Mouse (Mus musculus) thymus, postnatal 10 days (tissue): ENCODE results near the gene Coq4.

ENCODE experiments used
- DNase-seq, 2 experiments: peaks; one replicate each; pipeline ENCODE4 v3.0.0; 2021; ENCODE audit warnings: low spot score in 2 of 2

The Coq4 gene

DNA sequence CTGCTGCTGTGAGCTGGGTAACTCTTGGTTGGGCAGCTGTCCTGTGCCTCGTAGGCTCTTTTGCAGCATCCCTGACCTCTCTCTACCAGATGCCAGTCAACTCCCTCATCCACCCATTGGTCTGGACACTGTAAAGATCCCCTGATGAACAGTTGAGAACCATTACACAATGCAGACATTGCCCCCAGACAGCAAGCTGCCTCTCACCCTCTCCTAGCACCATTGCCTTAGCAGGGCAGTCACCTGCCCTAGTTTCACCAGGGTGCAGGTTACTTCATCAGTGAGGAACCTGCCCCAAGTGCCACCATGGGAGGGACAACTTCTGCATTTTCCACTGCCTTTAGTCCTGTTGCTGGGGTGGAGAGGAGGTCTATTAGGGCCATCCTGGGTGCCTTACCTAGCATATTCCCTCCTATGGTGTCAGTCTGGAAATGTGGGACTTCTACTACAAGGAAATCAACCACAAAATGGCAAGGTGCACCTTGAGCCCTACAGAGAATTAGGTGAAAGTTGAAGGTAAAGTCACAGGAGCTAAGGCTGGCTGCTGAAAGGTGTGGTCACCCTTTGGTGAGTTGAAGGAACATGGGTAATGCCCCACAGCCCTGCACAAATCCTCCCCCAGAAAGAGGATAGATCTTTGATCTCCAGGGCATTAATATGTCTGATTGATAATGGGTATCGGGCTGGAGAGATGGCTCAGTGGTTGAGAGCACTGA is 5.6 kb downstream of the Coq4 start:
- DNase-seq: no peak

DNA sequence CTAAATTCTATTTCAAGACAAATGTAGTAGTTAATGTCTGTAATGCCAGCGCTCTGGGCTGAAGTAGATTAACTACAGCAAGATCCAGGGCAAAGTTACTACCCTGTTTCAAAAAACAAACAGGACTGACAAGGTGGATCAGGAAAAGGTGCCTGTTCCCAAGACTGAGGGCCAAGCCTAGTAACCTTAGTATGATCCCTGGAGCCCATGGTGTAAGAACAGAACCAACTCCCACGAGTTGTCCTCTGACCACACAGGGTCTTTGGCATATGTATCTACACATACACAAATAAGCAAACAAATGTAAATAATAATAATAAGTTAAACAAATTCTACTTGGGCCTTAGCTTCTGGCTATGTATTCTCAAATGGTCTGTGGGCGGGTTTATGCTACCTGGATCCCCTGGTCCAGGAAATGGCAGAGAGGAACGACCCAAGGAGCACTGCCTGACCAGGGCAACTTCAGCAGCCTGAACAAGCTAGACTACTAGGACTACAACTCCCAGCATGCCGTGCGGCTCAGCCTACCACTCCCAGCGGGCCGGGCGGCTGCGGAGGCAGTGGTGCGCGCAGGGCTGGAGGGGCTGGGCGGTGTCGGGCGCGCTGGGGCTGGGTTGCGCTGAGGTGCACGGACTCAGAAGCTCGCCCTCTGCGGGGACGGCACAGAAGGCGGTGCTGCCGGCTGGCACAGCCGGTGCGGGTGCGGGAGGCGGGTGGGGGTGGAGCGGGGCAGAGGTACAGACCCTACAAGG is 15.0 kb downstream of the Coq4 start, which contains the start of gene Slc27a4:
Gene Slc27a4, plus strand, starts transcription at position 560 of the 752 bp plus-strand sequence.
- DNase-seq: peak; percentile 90 to 96

DNA sequence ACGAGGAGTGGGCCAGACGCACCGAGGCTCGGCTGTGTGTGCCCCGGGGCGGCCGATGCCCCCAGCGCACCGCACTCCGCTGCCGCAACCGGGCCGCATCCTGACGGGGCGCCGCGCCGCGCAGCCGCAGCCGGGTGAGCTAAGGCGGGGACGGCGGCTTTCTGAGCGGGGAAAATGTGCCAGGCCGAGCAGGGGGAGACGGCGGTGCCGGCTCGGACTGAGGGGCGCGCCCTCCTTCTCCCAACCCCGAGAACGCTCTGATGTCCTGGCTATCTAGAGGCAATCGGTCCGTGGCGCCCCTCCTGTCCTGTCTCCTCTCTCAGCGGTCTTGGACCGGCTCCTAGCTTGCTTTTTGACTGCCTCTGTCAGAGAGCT is 15.5 kb downstream of the Coq4 start:
- DNase-seq: no peak

DNA sequence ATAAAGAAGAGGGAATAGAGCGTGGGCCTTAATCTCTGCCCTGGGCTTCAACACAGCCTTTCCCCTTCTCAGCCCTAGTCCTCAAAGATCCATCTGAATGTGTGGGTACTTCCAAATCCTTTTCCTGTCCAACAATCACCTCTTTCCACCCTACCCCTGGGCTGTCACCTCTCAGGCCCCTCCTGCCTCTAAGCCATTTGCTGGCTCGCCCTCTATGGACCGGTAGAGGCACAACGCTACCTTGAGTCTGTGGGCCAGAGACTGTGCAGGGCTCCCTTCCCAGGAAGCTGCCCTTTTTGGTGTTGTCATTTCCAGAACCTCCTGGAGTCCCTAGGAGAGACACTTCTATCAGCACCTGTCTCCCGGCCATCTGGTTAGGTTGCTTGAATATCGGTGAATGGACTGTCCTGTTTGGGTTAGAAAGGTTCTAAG is 16.1 kb downstream of the Coq4 start:
- DNase-seq: peak; percentile 22 to 29

DNA sequence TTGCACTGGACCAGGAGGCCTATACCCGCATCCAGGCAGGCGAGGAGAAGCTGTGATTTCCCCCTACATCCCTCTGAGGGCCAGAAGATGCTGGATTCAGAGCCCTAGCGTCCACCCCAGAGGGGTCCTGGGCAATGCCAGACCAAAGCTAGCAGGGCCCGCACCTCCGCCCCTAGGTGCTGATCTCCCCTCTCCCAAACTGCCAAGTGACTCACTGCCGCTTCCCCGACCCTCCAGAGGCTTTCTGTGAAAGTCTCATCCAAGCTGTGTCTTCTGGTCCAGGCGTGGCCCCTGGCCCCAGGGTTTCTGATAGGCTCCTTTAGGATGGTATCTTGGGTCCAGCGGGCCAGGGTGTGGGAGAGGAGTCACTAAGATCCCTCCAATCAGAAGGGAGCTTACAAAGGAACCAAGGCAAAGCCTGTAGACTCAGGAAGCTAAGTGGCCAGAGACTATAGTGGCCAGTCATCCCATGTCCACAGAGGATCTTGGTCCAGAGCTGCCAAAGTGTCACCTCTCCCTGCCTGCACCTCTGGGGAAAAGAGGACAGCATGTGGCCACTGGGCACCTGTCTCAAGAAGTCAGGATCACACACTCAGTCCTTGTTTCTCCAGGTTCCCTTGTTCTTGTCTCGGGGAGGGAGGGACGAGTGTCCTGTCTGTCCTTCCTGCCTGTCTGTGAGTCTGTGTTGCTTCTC is 28.5 kb downstream of the Coq4 start:
- DNase-seq: no peak

DNA sequence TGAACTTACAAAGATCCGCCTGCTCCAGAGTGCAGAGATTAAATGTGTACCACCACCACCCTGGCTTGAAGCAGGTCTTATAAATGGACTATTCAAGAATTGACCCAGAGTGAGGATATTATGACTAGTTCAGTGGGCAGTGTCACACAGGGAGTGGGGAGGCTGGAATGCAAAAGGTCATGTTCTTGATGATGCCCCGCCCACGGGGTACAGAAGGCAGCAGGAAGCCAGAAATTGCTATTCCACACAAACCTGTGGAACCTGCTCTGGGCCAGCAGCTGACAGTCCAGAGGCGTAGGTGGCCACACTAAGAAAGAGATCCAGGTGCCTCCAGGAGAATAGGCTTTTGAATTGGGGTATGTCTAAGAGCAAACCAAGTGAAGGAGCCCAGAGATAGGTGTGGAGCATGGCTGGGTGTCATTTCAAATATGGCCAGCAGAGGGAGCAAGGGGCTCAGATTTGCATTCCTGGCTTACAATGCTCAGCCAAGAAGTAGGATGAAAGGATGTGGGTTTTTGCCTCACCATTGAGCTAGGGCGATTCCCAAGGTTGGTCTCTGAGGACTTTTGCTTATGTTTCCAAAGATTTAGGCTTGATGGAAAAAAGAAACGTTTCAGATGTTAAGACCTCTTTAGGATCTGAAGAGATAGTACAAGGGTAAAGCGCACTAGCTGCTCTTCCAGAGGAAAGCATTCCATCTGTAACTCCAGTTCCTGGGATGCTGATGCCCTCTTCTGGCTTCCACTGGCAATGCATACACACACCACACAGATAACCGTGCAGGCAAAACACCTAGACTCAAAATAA is 30.3 kb downstream of the Coq4 start:
- peak; percentile 51 to 81 for DNase-seq

DNA sequence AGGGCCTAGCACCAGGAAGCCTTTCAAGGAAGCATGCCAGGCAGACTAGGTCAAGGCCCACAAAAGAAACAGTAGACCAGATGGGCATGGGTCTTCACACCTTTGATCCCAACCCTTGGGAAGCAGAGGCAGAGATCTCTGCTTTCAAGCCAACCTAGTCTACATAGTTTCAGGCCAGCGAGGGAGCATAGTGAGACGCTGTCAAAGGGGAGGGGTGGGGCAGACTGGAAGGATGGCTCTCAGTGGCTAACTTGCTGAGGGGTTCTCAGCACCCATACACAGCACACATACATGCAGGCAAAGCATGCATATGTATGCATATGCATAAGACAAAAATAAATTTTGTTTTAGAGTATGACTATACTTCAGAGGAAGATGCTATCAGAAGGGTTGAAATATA is 32.1 kb downstream of the Coq4 start:
- DNase-seq: no peak

DNA sequence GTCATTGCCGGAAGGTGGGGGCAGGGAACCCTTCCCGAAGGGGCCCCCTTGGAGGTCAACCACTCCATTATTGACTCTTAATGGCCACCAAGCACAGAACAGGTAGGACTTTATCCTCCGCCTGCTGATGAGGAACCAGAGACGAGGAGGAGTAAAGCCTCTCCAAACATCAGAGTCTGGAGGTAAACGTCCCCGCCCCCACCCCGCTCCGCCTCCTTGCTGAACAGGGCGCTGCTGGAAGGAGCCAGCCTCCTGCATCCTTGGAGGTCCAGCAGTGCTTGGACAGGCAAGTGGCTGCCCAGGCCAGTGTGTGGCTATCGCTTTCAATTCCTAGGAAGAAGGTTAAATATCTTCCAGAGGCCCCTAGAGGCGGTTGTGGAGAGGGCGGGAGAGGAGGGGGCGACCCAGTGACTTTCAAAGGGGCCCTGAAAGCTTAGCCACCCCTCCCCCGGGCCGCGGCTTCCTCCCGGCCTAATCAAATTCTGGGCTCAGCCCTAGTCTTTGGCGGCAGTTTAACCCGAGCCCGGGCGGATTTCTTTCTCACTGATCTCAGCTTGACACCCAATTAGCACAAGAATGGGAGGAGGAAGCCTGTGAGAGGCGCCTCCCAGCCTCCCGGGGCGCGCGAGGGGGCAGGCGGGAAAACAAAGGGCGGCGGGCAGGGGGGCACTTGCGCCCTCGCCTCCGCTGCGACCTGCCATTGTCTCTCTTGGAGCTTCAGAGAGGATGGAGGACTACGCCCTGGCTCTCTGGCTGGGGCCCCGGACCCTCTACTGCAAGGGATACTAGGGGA is 32.9 kb downstream of the Coq4 start, which contains the start of gene Urm1:
Gene Urm1, plus strand, starts transcription at position 51 of the 793 bp plus-strand sequence.
- peak; percentile 60 to 68 for DNase-seq

DNA sequence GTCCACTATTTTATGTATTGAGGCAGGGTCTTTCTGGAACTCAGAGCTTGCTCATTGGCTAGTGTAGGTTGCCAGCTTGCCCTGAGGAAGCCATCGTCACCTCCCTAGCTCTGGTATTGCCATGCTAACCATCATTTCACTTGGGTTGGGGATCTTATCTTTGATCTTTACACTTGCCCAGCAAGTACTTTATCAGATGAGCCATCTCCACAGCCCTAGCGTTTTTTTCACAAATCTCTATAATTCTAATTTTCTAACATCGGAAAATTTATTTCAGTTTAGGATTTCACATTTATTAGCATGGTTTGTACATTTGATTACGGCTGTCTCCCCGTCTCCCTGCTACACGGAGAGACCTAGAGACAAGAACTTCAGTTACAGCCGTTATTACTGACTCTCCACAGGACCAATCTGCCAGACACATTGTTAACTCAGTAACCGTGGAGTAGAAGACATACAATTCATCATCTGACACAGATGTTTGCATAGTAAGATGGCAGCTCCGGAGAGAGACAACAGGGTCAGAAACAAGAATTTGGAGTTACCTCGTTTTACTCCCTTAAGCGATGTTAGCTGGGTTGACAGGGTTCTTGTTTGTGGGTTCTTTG is 39.1 kb downstream of the Coq4 start:
- no peak for DNase-seq

DNA sequence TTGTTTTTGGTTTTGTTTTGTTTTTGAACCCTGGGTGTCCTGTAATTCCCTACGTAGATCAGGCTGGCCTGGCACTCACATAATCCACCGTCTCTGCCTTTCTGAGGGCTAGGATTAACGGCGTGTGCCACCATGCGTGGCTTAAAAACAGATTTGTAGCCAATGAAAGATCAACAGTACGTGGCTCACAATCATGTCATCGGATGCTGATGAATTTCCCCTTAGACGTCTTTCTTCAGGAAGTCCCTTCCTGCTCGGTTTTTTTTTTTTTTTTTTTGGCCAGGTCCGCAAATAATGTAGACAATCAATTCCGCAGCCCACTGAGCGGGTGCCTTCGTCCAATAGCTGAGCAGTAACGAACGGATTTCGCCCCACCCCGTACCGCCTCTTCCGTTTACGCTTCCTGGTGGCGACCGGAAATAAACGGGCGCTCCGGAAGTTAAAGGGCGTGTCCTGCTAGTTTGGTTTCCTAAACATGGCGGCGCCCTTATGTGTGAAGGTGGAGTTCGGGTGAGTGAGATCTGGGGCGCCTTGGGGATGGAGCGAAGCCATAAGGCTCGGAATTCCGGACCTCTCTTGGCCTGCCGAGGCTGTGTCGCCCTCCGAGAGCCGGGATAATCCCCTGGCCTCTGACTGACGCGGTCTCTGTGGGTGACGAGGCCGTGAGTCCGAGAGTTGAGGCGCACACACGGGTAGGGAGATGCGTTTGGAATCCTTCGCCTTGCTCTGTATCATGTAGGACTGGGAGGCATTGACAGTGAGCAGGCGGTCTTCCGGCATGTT is 39.8 kb downstream of the Coq4 start:
- DNase-seq: peak; percentile 85 to 89

DNA sequence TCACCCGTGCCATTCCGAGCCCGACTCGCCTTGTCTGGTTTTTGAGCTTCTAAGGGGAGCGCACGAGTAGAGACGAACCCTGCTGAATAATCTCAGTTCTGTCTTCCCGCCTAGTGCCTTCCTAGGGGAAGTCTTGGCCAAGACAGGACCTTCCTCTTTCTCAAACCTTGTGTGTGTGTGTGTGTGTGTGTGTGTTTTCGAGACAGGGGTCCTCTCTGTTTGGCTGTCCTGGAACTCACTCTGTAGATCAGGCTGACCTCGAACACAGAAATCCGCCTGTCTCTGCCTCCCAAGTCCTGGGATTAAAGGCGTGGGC is 40.4 kb downstream of the Coq4 start:
- no peak for DNase-seq

DNA sequence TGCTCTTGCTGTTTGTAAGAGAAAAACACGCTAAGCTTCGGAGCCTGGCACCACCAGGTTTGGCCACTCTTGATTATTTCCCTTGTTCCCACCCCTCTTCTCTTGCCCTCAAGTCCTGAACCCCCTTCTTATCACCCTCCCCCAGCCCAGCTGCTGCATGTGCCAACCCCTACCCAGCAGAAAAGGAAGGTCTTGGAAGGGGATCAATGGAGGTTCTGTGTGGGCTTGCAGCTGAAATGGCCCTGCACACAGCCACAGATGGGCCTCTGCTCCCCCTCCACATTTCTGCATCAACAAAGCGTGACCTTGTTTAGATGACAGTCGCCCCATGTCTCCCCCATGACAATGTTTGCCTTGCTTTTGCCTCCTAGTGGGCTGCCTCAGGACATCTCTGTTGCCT is 43.8 kb downstream of the Coq4 start:
- DNase-seq: no peak

DNA sequence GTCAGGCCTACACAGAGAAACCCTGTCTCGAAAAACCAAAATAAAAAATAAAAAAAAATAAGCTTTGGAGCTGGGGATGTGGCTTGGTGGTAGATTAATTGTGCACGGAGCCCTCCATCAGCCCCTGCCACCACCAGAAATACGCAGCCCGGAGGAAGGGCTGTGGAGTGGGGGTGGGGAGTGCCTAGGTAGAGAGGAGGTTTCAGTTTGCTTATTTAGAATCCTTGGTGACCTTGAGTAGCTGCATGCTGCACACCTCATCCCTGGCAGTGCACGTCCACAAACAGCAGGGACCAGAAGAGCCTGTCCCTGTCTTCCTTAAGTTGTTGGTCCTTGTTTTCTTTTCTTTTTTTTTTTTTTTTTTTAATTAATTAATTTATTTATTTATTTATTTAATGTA is 46.5 kb downstream of the Coq4 start:
- no peak for DNase-seq

DNA sequence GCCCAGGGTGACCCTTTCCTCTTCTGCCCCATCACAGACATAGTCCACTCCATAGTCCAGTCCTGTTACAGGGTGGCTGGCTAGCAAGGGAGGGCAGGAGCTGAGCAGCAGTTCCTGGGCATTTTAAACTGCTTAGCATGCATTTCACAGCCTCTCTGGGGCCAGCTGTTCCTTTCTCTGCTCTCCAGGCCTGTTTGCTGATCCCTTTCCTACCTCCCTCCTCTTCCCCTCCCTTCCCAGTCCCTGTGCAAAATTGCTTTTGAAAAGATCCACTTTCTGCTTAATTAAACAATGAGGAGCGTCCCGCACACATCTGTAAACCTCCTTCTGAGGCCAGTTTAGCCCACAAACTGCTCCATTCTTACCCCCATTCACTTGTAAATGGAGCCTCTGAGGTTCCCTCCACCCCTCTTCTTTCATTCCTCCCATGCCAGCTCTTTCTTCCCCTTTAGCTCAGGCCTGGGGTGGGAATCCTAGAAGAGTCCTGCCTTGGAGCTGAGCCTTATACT is 48.2 kb downstream of the Coq4 start:
- no peak for DNase-seq

DNA sequence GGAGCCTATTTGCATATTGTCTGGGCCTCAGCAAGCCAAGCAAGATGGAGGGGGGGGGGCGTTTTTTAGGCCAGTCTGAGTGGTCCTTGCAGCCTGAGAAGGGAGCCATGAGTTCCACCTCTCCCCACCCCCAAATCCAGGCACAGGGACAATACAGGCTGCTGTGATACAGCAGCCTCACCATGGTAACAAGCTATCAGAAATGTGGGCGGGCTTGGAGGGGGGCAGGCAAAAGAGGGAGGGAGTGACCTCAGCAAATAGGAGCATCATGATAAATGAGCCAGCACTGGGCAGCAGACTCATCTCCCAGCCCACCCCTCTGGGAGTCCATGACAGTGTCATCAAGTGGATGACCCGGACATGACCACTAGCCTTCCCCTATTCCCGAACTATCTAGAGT is 52.2 kb downstream of the Coq4 start:
- DNase-seq: no peak

DNA sequence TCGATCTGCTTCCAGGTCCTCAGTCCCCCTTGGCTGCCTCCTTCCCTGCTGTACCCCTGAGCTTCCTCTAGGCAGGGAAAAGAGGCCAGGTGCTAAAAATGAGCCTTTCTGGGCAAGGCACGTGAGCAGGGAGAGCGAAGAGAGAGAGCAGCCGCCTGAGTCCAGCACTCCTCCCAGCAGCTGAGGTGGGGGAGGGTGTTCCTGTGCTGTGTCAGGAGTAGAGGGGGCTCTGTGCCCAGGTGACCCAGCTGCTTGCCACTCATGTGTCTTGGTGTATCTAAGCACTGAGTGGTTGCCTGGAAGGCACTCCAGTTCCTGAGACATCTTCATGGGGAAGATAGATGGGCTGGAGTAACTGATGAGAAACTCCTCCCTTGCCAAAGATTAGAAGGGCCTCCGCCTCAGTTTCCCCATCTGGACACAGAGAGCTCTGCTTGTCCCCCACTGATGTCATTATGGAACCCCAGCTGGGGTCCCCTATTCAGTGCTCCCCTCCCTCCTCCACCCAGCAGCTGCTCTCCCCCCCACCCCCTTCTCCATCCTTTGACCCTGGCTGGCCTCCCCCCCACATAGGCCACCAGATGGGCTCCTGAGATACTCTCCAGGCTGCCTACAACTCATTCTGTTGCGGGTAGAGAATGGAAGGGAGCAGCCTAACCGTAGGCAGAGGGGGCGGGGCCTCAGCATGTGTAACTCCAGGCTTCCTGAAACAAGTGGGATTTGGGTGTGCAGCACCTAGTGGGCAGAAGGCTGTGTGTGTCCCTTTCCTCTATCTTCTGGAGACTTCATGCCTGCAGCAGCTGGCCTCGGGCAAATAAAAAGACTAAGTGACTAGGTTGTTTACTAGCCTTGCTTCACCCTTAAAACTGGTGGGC is 56.2 kb downstream of the Coq4 start:
- DNase-seq: no peak

DNA sequence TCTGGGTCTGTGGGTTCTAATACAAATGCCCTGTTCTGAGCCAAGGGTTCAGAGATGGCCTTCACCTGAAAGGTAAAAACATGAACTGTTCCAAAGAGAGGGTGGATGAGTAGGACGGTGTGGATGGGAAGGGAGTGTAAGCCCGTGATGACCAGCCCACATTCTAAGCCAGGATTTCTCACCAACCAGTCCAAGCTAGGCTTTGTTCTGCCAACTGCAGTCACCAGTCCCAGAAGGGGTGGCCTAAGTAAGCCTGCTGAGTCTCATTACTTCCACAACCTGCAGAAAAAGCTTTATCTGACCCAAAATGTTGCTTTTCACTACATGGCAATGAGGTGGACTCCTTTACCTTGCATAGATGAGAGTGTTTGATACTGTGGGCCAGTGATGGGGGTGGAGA is 56.8 kb downstream of the Coq4 start:
- no peak for DNase-seq

DNA sequence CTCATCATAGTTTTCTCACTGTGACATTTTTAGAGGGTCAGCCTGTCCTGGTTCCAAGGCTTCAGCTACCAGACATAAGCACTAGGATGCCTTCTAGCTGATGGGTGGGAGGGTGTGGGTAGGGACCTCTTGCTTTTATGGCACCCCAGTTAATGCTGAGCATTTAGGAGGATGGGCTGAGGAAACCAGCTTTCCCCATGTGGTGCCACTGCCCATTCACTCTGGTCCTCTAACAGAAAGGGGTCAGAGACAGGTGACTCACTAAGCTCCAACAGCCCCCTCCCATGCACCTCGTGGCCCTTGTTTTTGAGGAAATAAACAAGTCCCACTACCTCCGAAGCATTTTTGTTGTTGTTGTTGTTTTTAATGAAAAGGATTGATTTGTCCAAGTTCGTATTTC is 57.4 kb downstream of the Coq4 start:
- no peak for DNase-seq

DNA sequence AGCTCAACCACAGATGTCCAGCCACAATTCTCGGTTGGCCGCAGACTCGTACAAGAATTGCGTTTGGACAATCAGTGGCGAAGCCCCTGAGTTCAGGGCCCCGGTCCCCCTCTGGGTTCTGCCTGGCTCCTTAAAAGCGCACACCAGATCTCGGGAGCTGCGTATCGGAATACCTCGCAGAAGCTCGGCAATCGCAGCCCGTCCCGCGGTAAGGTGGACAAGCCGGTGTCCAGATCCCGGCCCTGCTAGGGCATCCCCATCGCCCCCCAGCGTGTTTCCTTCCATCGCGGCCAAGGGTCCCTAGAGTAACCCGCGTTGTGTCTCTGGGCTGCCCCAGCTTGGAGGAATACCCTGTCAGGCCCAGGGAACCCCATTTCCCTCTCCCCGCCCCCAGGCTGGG is 58.3 kb downstream of the Coq4 start:
- DNase-seq: no peak
